Mouse (Mus musculus) neural tube, embryonic 11.5 days (tissue): ENCODE measurements around the gene Tmem132c. TPM values are rescaled to one million over a fixed set of nuclear protein-coding genes. Genes with fewer than 3 reads are reported as not detected.

Experiments used
- ATAC-seq: fragments of 200-750 bp; cut with Nextera tagmentation; 2 replicates; pipeline ENCODE4 v1.8.0; 2017; ENCODE audit warnings: moderate number of reproducible peaks, mild to moderate bottlenecking, moderate TSS enrichment, moderate library complexity; ENCODE audit not compliant: insufficient read depth, low FRiP score, low TSS enrichment
- DNase-seq: peaks from one replicate; pipeline ENCODE4 v3.0.0-alpha.2; 2015; ENCODE audit warnings: low spot score
- H3K27ac ChIP-seq: fragments of 300-500 bp; sonication (generic); 2 replicates; pipeline ENCODE4 v1.5.1; 2014; ENCODE audit warnings: low read depth, mild to moderate bottlenecking, low read length
- H3K27me3 ChIP-seq: fragments of 300-500 bp; sonication (generic); 2 replicates; pipeline ENCODE4 v1.6.1; 2014; ENCODE audit warnings: mild to moderate bottlenecking, low read length, mixed read lengths; ENCODE audit not compliant: control insufficient read depth, insufficient read depth
- H3K36me3 ChIP-seq: fragments of 300-500 bp; sonication (generic); 2 replicates; pipeline ENCODE4 v1.6.1; 2014; ENCODE audit warnings: mild to moderate bottlenecking, low read length, moderate library complexity, mixed read lengths; ENCODE audit not compliant: control insufficient read depth, insufficient read depth
- H3K4me1 ChIP-seq: fragments of 300-500 bp; sonication (generic); 2 replicates; pipeline ENCODE4 v1.6.1; 2014; ENCODE audit warnings: low read length, mixed read lengths; ENCODE audit not compliant: control insufficient read depth, insufficient read depth
- H3K4me2 ChIP-seq: fragments of 300-500 bp; sonication (generic); 2 replicates; pipeline ENCODE4 v1.6.1; 2014; ENCODE audit warnings: low read depth, mild to moderate bottlenecking, moderate library complexity
- H3K4me3 ChIP-seq: fragments of 300-500 bp; sonication (generic); 2 replicates; pipeline ENCODE4 v1.5.1; 2014; ENCODE audit warnings: low read depth, low read length
- H3K9ac ChIP-seq: fragments of 300-500 bp; sonication (generic); 2 replicates; pipeline ENCODE4 v1.6.1; 2014; ENCODE audit warnings: mild to moderate bottlenecking, low read length
- H3K9me3 ChIP-seq: fragments of 300-500 bp; sonication (generic); 2 replicates; pipeline ENCODE4 v1.6.1; 2016; ENCODE audit warnings: low read length; ENCODE audit not compliant: control insufficient read depth
- WGBS: fragments of 180-500 bp; shearing (Covaris S2); extraction: QIAGEN DNeasy Blood & Tissue Kit; methylation state at CpG from one replicate; pipeline ENCODE4 v1.1.7; 2014; 5-methylcytosine and 5-hydroxymethylcytosine counted together
- polyA plus RNA-seq: library from polyadenylated mRNA; unstranded; fragments of >200 nt; fragmentation: Nextera tagmentation; extraction: Ambion mirVana; gene quantifications from 2 replicates; pipeline ENCODE4 v1.2.1, GENCODE M21; 2014

The Tmem132c gene
- polyA plus RNA-seq, 1 experiment from 2014 or later = 24.6 TPM

DNA sequence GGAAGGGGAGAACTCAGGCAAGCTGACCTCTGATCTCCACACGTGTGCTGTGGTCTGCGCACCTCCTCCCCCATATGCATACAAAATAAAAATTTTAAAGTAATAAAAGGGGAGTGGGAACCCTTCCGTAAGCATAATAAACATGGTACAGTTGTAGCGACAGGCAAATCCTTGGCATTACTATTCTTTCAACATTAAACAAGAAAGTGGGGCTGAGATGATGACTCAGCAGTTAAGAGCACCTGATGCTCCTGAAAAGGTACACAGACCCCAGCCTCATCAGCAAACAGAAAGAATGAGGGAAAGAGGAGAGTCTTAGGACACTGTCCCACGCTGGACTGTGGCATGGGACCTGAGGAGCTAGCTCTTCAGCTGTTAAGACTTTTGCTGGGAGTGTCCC lies 361.4 kb downstream of the Tmem132c start:
- DNase-seq (no peak), ATAC-seq (no peak)
- Histone ChIP-seq H3K4me1 (no peaks in the 10 kb centered on the region), H3K36me3 (peaks cover 16% of the 10 kb centered on the region), H3K9ac (no peak overlapping the region), H3K9me3 (no peaks in the 10 kb centered on the region), H3K4me2 (no peak overlapping the region), H3K4me3 (no peak overlapping the region), H3K27ac (no peak overlapping the region), H3K27me3 (no peaks in the 10 kb centered on the region)
- WGBS = 91% methylated on average over 5 of the region's 5 CpGs

DNA sequence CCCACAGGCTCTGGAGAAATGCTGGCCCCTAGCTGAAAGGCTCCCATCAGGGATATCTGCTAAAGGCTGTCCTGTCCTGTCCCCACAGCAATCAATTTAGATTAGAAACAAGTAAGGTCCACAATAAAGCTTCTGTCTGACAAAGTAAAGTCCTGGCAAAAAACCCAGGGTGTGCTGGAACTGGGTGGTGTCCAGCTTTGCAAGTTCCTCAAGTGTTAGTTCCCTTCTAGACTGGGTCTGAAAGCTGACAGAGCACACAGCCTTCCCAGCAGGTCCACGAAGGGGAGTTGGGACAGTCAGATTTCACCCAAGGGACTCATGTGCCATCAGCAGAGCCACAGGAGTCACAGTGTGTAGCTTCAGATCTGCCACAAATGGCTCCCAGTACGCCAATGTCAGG lies 365.9 kb downstream of the Tmem132c start:
- DNase-seq = no peak
- Histone ChIP-seq H3K27me3 (no peaks in the 10 kb centered on the region), H3K4me2 (no peak overlapping the region), H3K4me1 (no peaks in the 10 kb centered on the region), H3K4me3 (no peak overlapping the region), H3K36me3 (peaks cover 11% of the 10 kb centered on the region; the same call in 1 of the 2 replicates), H3K27ac (no peak overlapping the region), H3K9ac (no peak overlapping the region), H3K9me3 (no peaks in the 10 kb centered on the region)
- WGBS = 90% methylated on average over 2 of the region's 2 CpGs
- no peak for ATAC-seq

DNA sequence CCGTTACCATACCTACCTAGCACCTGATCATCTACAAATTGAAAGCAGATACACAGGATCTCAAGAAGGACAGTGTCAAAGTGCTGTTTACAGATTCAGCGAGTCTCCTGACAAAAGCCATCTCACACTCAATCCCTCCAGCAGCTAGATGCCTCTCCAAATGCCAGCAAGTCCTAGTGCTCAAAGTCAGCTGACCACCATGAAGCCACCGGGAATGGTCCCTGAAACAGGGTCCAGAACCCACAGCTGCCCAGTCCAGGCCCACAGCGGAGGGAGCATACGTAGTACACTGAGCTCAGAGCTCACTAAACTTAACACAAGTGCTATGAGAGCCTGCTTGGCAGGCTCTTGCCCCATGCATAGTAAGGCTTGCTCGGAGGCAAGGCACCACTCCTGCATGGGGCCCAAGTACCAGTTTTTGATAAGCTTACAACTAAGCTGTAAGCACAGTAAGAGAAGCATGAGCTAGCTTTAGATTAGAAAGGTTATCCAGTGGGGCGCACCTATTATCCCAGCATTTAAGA lies 367.6 kb downstream of the Tmem132c start:
- no peak for ATAC-seq
- 90% methylated on average over 7 of the region's 7 CpGs for WGBS
- Histone ChIP-seq H3K9me3 (no peaks in the 10 kb centered on the region), H3K36me3 (0 out of 2 replicates have a peak, but pooled peaks cover 2% of the 10 kb centered on the region), H3K4me1 (no peaks in the 10 kb centered on the region), H3K4me2 (no peak overlapping the region), H3K27me3 (no peaks in the 10 kb centered on the region), H3K4me3 (no peak overlapping the region), H3K27ac (no peak overlapping the region), H3K9ac (no peak overlapping the region)
- DNase-seq = no peak

DNA sequence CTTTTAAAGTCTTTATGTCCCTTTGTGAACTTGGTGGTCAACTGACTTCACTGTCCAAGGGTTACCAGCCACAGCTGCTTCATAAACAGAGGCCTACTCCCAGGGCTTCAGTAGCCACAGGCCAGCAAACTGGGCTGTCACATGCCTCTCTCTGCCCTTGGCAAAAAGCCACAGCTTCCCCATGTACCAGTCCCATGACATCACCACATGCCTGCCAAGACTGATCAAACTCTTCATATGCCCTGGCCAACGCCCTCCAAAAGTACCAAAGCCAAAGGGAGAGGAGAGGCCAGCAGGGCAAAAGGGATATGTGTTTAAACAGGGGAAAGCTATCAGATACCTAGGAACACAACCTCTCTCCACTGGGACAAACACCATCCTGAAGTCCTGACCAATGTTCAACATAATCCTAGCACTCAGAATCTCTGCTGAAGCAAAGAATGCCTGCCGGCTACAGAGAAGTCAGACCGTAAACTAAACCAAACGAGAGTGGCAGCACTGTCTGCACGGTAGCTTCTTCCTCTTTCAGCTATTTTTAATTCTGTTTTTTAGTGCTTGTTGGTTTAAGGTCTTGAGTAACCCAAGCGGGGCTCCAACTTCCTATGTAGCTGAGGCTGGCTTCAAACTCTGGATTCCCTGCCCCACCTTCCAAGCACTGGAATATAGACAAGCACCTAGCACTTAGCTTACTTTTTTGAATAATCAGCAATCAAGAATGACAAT lies 369.3 kb downstream of the Tmem132c start:
- ATAC-seq (no peak), DNase-seq (no peak)
- H3K4me3 ChIP-seq = no peak overlapping the region
- no peak overlapping the region for H3K27ac ChIP-seq
- 0 out of 2 replicates have a peak, but pooled peaks cover 2% of the 10 kb centered on the region for H3K36me3 ChIP-seq
- no peak overlapping the region for H3K9ac ChIP-seq
- no peaks in the 10 kb centered on the region for H3K9me3 ChIP-seq
- H3K27me3 ChIP-seq = no peaks in the 10 kb centered on the region
- WGBS = 81% methylated on average over 6 of the region's 6 CpGs
- H3K4me1 ChIP-seq = peaks cover 9% of the 10 kb centered on the region
- no peak overlapping the region for H3K4me2 ChIP-seq

DNA sequence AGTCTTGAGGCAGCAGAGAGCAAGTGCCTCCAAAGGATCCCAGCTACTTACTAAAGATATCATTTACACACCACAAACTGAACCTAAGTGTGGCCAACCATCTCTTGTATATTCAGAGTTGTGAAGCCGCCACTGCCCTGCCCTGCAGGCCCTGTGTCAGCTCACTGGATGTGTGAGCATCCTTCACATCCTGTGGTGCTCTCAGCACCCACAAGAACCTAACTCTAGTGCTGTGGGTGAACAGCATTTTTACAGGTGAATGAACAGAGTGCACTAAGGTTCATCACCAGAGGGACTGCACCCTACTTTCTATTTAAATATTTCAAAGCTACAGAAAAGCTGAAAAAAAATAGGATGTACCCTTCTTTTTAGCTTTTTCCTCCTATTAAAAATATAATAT lies 370.3 kb downstream of the Tmem132c start:
- DNase-seq = no peak

DNA sequence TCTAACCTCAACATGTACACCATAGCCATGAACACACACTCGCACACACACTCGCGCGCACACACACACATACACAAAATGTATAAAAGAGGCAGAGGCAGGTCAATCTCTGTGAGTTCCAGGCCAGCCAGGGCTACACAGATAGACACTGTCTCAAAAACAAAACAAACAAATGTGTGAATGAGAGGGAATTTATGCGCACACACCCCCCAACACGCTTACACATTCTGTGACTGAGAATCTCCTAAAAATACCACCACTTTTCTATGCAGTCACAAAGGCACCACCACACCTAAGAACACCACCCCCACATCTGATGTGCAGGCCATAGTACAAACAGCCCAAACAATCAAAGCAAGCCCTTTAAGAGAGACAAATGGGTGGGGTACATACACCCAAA lies 370.8 kb downstream of the Tmem132c start:
- Histone ChIP-seq H3K4me2 (no peak overlapping the region), H3K9ac (no peak overlapping the region), H3K27ac (no peak overlapping the region), H3K27me3 (no peaks in the 10 kb centered on the region), H3K36me3 (0 out of 2 replicates have a peak, but pooled peaks cover 2% of the 10 kb centered on the region), H3K4me3 (no peak overlapping the region), H3K9me3 (no peaks in the 10 kb centered on the region), H3K4me1 (peaks cover 14% of the 10 kb centered on the region)
- WGBS = 96% methylated on average over 6 of the region's 6 CpGs
- ATAC-seq (no peak), DNase-seq (no peak)

More for the DNA sequence above, 370.3 kb downstream of the Tmem132c start:
- Histone ChIP-seq H3K9me3 (no peaks in the 10 kb centered on the region), H3K9ac (no peak overlapping the region), H3K36me3 (0 out of 2 replicates have a peak, but pooled peaks cover 2% of the 10 kb centered on the region), H3K27me3 (no peaks in the 10 kb centered on the region), H3K4me3 (no peak overlapping the region), H3K4me2 (no peak overlapping the region), H3K4me1 (peaks cover 14% of the 10 kb centered on the region), H3K27ac (no peak overlapping the region)
- no peak for ATAC-seq
- WGBS = 93% methylated on average over 1 of the region's 1 CpGs
